Mouse (Mus musculus): ENCODE results near the gene Lgals9. TPM values are rescaled to one million over a fixed set of nuclear protein-coding genes. Genes with fewer than 3 reads are reported as not detected.
A peak's percentile ranks its signal among the peaks of the same experiment; 100 is the strongest.

Gene Lgals9
- polyA plus RNA-seq, 1 experiment from 2014 or later = 49.9 TPM

GRCm38 (mm10) chr11:78982513-78983291 is 2.0 kb downstream of the Lgals9 start:
- no peaks in the 10 kb centered on the region for H3K9me3 ChIP-seq (replicated peaks)
- peaks cover 15% of the 10 kb centered on the region; the same call in 1 of the 2 replicates for H3K4me1 ChIP-seq
- ATAC-seq (replicated peaks; ENCODE audit: low FRiP score) = no peak
- no peak overlapping the region for H3K4me3 ChIP-seq (replicated peaks)
- no peaks in the 10 kb centered on the region for H3K36me3 ChIP-seq
- H3K4me2 ChIP-seq = no peak overlapping the region
- no peak overlapping the region for H3K9ac ChIP-seq
- no peaks in the 10 kb centered on the region for H3K27me3 ChIP-seq
- 77% methylated on average over 12 of the region's 12 CpGs for WGBS
- no peak overlapping the region for H3K27ac ChIP-seq

DNA sequence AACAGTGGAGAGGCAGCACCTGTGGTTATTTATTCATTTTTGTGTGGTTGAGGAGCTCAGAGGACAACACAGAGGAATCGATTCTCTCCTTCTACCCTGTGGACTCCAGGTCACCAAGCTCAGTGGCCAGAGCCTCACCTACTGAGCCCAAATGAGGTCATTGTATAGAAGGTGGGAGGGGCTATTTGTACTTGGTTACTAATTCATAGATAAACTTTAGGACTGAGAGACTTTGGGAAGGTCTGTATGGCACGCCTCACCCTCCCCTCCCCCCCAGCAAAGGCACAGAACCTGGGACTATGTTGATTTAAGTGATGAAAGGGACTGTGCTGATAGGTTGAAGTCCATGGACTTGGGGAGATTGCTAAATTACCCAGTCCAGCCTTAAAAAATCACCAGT is 2.7 kb downstream of the Lgals9 start:
- no peak overlapping the region for H3K4me2 ChIP-seq
- no peaks in the 10 kb centered on the region for H3K36me3 ChIP-seq
- 76% methylated on average over 2 of the region's 2 CpGs for WGBS
- no peak overlapping the region for H3K4me3 ChIP-seq (replicated peaks)
- ATAC-seq (replicated peaks; ENCODE audit: low FRiP score) = 0 out of 2 replicates have a peak, but pooled peaks have one; percentile 25
- H3K27me3 ChIP-seq = no peaks in the 10 kb centered on the region
- no peak overlapping the region for H3K9ac ChIP-seq
- H3K27ac ChIP-seq = no peak overlapping the region
- peaks cover 15% of the 10 kb centered on the region; the same call in 1 of the 2 replicates for H3K4me1 ChIP-seq
- H3K9me3 ChIP-seq (replicated peaks) = no peaks in the 10 kb centered on the region

GRCm38 (mm10) chr11:78980083-78980634 is 4.6 kb downstream of the Lgals9 start:
- Histone ChIP-seq H3K4me1 (peaks cover 13% of the 10 kb centered on the region; the same call in 1 of the 2 replicates), H3K4me2 (no peak overlapping the region), H3K4me3 (replicated peaks) (no peak overlapping the region), H3K27me3 (no peaks in the 10 kb centered on the region), H3K9ac (no peak overlapping the region), H3K27ac (no peak overlapping the region), H3K9me3 (replicated peaks) (no peaks in the 10 kb centered on the region), H3K36me3 (no peaks in the 10 kb centered on the region)
- no peak for ATAC-seq (replicated peaks; ENCODE audit: low FRiP score)
- WGBS = 70% methylated on average over 4 of the region's 4 CpGs

DNA sequence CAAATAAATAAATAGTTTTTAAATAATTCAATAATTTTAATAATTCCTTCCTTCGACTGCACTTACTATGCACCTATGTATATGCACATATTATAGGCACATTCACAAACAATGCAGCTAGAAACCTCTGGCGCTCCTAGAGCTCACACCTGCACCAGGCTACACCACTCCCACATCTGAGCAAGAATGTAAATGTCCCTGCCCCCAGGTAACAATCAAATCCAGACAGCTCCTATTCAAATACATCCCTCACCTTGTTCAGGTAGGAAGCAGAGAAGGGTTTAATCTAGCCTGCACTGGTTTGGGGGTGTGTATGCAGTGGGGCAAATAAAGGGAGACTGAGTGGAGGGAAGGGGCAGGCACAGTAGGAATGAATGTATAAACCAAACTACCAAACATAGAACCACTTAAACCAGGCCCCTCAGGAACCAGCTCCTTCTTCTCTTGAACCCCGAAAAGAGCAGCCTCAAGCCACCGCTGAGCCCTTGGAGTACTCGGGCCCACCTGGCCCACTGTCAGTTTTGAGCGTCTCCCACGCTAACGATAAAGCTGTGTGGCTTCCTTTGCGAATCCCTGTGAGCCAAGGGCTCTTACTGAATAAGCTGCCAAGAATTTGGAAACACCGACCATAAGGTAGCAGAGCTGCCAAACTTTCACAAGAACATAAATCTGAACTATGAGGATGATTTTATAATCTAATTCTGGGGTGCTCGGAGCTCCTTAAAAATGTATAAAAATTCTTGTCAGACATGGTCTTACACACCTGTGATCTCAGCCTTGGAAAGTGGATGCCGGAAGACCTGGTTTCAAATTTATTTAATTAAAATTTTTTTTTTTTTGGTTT is 6.3 kb downstream of the Lgals9 start:
- 85% methylated on average over 12 of the region's 12 CpGs for WGBS
- no peak overlapping the region for H3K4me2 ChIP-seq
- H3K9ac ChIP-seq = no peak overlapping the region
- no peak overlapping the region for H3K27ac ChIP-seq
- no peaks in the 10 kb centered on the region for H3K36me3 ChIP-seq
- ATAC-seq (replicated peaks; ENCODE audit: low FRiP score) = no peak
- no peaks in the 10 kb centered on the region for H3K27me3 ChIP-seq
- no peaks in the 10 kb centered on the region for H3K9me3 ChIP-seq (replicated peaks)
- no peak overlapping the region for H3K4me3 ChIP-seq (replicated peaks)
- peaks cover 6% of the 10 kb centered on the region; the same call in 1 of the 2 replicates for H3K4me1 ChIP-seq

DNA sequence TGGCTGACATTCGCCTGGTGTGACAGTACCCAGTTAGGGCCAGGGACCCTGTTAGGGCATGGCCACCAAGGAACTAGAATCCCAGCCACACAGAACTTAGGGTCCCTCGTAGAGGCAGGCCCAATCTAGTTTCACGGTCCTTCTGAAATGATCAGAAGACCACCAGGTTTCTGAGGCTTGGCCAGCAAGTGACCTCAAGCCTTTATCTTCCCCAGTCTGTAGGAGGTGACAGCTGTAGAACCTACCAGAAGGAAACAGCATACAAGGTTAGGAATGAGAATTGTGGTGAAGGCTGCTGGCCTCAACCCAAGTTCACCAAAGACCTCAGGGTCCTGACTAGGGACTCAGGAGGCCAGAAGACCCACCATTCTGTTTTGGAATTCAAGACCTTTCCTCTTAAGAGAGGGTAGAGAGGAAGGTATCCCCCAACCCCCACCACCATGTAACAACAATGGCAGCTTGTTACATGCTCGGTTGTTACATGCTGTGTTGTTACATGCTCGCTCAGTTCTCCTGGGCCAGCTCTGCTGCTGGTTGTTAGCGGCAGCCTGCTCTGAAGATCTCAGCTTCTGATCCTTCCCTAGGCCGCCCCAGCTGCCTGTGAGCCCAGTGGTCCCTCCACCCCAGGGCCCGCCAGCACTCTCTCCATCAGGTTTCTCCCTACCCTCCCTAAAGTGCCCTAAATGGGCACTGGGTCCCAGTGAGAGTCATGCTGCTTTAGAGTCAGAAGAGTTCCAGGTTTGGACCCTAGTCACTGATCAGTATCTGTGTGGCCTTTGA is 7.8 kb downstream of the Lgals9 start:
- Histone ChIP-seq H3K9me3 (replicated peaks) (no peaks in the 10 kb centered on the region), H3K4me1 (peaks cover 16% of the 10 kb centered on the region), H3K27me3 (no peaks in the 10 kb centered on the region), H3K4me2 (no peak overlapping the region), H3K9ac (no peak overlapping the region), H3K36me3 (no peaks in the 10 kb centered on the region), H3K4me3 (replicated peaks) (no peak overlapping the region), H3K27ac (no peak overlapping the region)
- ATAC-seq (replicated peaks; ENCODE audit: low FRiP score) = no peak
- 81% methylated on average over 8 of the region's 8 CpGs for WGBS

DNA sequence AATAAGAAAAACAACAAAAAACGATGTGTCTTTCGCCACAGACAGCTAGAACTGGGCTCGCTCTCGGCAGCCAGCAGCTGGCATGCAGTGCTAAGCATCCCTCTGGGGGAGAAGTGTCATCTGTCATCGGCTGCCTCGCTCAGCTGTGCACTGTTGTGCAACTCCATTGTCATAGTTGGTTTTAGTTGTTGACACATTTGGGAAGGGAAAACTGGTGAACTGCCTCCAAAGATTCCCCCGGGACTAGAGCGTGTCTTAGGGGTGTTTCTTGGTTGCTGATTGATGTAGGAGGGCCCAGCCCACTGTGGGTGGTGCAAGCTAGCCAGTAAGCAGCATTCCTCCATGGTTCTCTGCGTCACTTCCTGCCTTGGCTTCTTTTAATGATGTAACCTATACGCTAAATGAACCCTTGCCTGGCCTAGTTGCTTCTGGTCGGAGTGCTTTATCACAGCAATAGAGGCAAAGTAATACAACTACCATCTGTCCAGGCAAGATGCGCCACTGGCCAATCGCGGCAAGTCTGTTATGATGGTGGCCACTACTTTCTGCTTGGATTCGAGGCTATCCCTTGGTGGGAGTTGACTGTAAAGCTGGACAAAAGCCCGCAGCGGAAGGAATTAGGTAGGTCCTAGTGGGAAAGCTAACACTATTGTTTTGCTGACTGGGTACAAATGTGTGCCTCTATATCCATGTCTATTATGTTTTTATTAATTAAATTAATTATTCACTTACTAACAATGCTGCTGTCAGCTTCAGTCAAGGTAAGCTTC is 11.2 kb downstream of the Lgals9 start:
- Histone ChIP-seq H3K4me3 (replicated peaks) (no peak overlapping the region), H3K4me1 (peaks cover 16% of the 10 kb centered on the region), H3K27me3 (no peaks in the 10 kb centered on the region), H3K36me3 (no peaks in the 10 kb centered on the region), H3K27ac (0 out of 2 replicates have a peak overlapping the region, but pooled peaks have one; percentile 3), H3K9ac (no peak overlapping the region), H3K9me3 (replicated peaks) (no peaks in the 10 kb centered on the region), H3K4me2 (no peak overlapping the region)
- no peak for ATAC-seq (replicated peaks; ENCODE audit: low FRiP score)
- WGBS = 68% methylated on average over 17 of the region's 17 CpGs

GRCm38 (mm10) chr11:78972811-78973351 is 11.9 kb downstream of the Lgals9 start:
- Histone ChIP-seq H3K9me3 (replicated peaks) (no peaks in the 10 kb centered on the region), H3K36me3 (no peaks in the 10 kb centered on the region), H3K27ac (no peak overlapping the region), H3K9ac (no peak overlapping the region), H3K4me2 (no peak overlapping the region), H3K4me1 (peaks cover 16% of the 10 kb centered on the region), H3K27me3 (no peaks in the 10 kb centered on the region), H3K4me3 (replicated peaks) (no peak overlapping the region)
- no peak for ATAC-seq (replicated peaks; ENCODE audit: low FRiP score)
- WGBS = 58% methylated on average over 8 of the region's 8 CpGs

GRCm38 (mm10) chr11:78972328-78972727 is 12.4 kb downstream of the Lgals9 start:
- H3K9me3 ChIP-seq (replicated peaks) = no peaks in the 10 kb centered on the region
- H3K4me1 ChIP-seq = peaks cover 16% of the 10 kb centered on the region
- H3K4me3 ChIP-seq (replicated peaks) = no peak overlapping the region
- no peaks in the 10 kb centered on the region for H3K27me3 ChIP-seq
- H3K9ac ChIP-seq = no peak overlapping the region
- 27% methylated on average over 6 of the region's 6 CpGs for WGBS
- H3K27ac ChIP-seq = no peak overlapping the region
- no peak overlapping the region for H3K4me2 ChIP-seq
- H3K36me3 ChIP-seq = no peaks in the 10 kb centered on the region
- no peak for ATAC-seq (replicated peaks; ENCODE audit: low FRiP score)

GRCm38 (mm10) chr11:78971746-78972145 is 13.0 kb downstream of the Lgals9 start:
- Histone ChIP-seq H3K27me3 (no peaks in the 10 kb centered on the region), H3K4me3 (replicated peaks) (no peak overlapping the region), H3K9ac (no peak overlapping the region), H3K9me3 (replicated peaks) (no peaks in the 10 kb centered on the region), H3K27ac (no peak overlapping the region), H3K4me1 (peaks cover 16% of the 10 kb centered on the region), H3K36me3 (no peaks in the 10 kb centered on the region), H3K4me2 (no peak overlapping the region)
- WGBS = 90% methylated on average over 3 of the region's 3 CpGs
- no peak for ATAC-seq (replicated peaks; ENCODE audit: low FRiP score)

GRCm38 (mm10) chr11:78971096-78971495 is 13.7 kb downstream of the Lgals9 start:
- Histone ChIP-seq H3K4me3 (replicated peaks) (no peak overlapping the region), H3K4me2 (no peak overlapping the region), H3K27ac (no peak overlapping the region), H3K4me1 (peaks cover 16% of the 10 kb centered on the region), H3K36me3 (no peaks in the 10 kb centered on the region), H3K9ac (no peak overlapping the region), H3K27me3 (no peaks in the 10 kb centered on the region), H3K9me3 (replicated peaks) (no peaks in the 10 kb centered on the region)
- WGBS = 88% methylated on average over 8 of the region's 8 CpGs
- ATAC-seq (replicated peaks; ENCODE audit: low FRiP score) = no peak

DNA sequence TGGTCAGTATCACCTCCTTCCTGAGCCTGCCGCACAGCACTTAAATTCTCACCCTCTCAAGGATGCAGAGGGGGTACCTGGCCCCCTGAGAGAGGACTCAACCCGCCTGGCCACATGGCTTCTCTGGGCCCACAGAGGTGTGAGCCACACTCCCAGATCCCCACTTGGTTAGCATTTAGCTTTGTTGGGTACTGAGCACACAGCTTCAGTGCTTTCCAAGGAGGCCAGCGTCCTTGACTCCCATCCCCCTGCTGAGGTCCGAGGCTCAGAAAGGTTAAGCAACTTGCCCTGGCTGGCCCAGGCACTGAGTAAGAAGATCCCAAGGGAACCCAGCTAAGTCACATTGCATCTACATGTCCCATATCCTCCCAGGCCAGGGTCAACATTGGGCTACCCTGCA is 16.6 kb downstream of the Lgals9 start:
- Histone ChIP-seq H3K27me3 (no peaks in the 10 kb centered on the region), H3K9me3 (replicated peaks) (no peaks in the 10 kb centered on the region), H3K4me3 (replicated peaks) (no peak overlapping the region), H3K4me2 (no peak overlapping the region), H3K36me3 (no peaks in the 10 kb centered on the region), H3K4me1 (peaks cover 10% of the 10 kb centered on the region), H3K9ac (no peak overlapping the region), H3K27ac (no peak overlapping the region)
- ATAC-seq (replicated peaks; ENCODE audit: low FRiP score) = no peak
- 73% methylated on average over 4 of the region's 4 CpGs for WGBS
